Mouse (Mus musculus): Measurements from ENCODE around the gene Gss. TPM values are rescaled to one million over a fixed set of nuclear protein-coding genes. Genes with fewer than 3 reads are reported as not detected.
A peak's percentile ranks its signal among the peaks of the same experiment; 100 is the strongest.

The Gss gene
- polyA plus RNA-seq, 1 experiment from 2014 or later: 21.3 TPM

GRCm38 (mm10) chr2:155591676-155592075, 934 bp downstream of the Gss start:
- Histone ChIP-seq H3K36me3 (no peaks in the 10 kb centered on the region), H3K27ac (ENCODE audit: poor library complexity, severe bottlenecking) (peak overlapping the region; percentile 87), H3K9ac (peak overlapping the region; percentile 83), H3K4me2 (peak overlapping the region; percentile 83), H3K4me3 (peak overlapping the region; percentile 67), H3K4me1 (replicated peaks) (peaks cover 14% of the 10 kb centered on the region), H3K27me3 (replicated peaks) (no peaks in the 10 kb centered on the region), H3K9me3 (replicated peaks) (no peaks in the 10 kb centered on the region)
- no peak for ATAC-seq (ENCODE audit: insufficient number of reproducible peaks, low FRiP score)
- 7% methylated on average over 6 of the region's 6 CpGs for WGBS

GRCm38 (mm10) chr2:155590876-155591275, 1.7 kb downstream of the Gss start:
- no peak overlapping the region for H3K27ac ChIP-seq (ENCODE audit: poor library complexity, severe bottlenecking)
- no peak overlapping the region for H3K4me2 ChIP-seq
- H3K36me3 ChIP-seq: no peaks in the 10 kb centered on the region
- no peak for ATAC-seq (ENCODE audit: insufficient number of reproducible peaks, low FRiP score)
- H3K9me3 ChIP-seq (replicated peaks): no peaks in the 10 kb centered on the region
- 0 out of 2 replicates have a peak overlapping the region, but pooled peaks have one; percentile 83 for H3K9ac ChIP-seq
- WGBS: 91% methylated on average over 2 of the region's 2 CpGs
- no peak overlapping the region for H3K4me3 ChIP-seq
- H3K27me3 ChIP-seq (replicated peaks): no peaks in the 10 kb centered on the region
- peaks cover 14% of the 10 kb centered on the region for H3K4me1 ChIP-seq (replicated peaks)

- Histone ChIP-seq H3K36me3 (no peaks in the 10 kb centered on the region), H3K4me3 (no peak overlapping the region), H3K27ac (ENCODE audit: poor library complexity, severe bottlenecking) (no peak overlapping the region), H3K27me3 (replicated peaks) (no peaks in the 10 kb centered on the region), H3K4me1 (replicated peaks) (peaks cover 14% of the 10 kb centered on the region), H3K9me3 (replicated peaks) (no peaks in the 10 kb centered on the region), H3K4me2 (no peak overlapping the region), H3K9ac (no peak overlapping the region)
- 74% methylated on average over 6 of the region's 6 CpGs for WGBS
- ATAC-seq (ENCODE audit: insufficient number of reproducible peaks, low FRiP score): no peak
These were observed 3.1 kb downstream of the Gss start for GRCm38 (mm10) chr2:155589521-155589920.

GRCm38 (mm10) chr2:155588136-155588535, 4.5 kb downstream of the Gss start:
- ATAC-seq (ENCODE audit: insufficient number of reproducible peaks, low FRiP score): no peak
- Histone ChIP-seq H3K4me2 (no peak overlapping the region), H3K27ac (ENCODE audit: poor library complexity, severe bottlenecking) (no peak overlapping the region), H3K4me1 (replicated peaks) (peaks cover 13% of the 10 kb centered on the region), H3K9ac (no peak overlapping the region), H3K27me3 (replicated peaks) (no peaks in the 10 kb centered on the region), H3K4me3 (no peak overlapping the region), H3K9me3 (replicated peaks) (no peaks in the 10 kb centered on the region), H3K36me3 (no peaks in the 10 kb centered on the region)
- WGBS: 77% methylated on average over 3 of the region's 3 CpGs

- Histone ChIP-seq H3K9me3 (replicated peaks) (no peaks in the 10 kb centered on the region), H3K4me2 (no peak overlapping the region), H3K36me3 (no peaks in the 10 kb centered on the region), H3K27ac (ENCODE audit: poor library complexity, severe bottlenecking) (no peak overlapping the region), H3K9ac (no peak overlapping the region), H3K27me3 (replicated peaks) (no peaks in the 10 kb centered on the region), H3K4me1 (replicated peaks) (0 out of 2 replicates have a peak, but pooled peaks cover 3% of the 10 kb centered on the region), H3K4me3 (no peak overlapping the region)
- ATAC-seq (ENCODE audit: insufficient number of reproducible peaks, low FRiP score): no peak
- WGBS: 70% methylated on average over 10 of the region's 10 CpGs
These were observed 7.1 kb downstream of the Gss start for GRCm38 (mm10) chr2:155585486-155585885.

GRCm38 (mm10) chr2:155585082-155585481, 7.5 kb downstream of the Gss start:
- H3K9me3 ChIP-seq (replicated peaks): no peaks in the 10 kb centered on the region

GRCm38 (mm10) chr2:155583927-155584530, 8.6 kb downstream of the Gss start:
- WGBS: 47% methylated on average over 5 of the region's 5 CpGs

More at GRCm38 (mm10) chr2:155585082-155585481, 7.5 kb downstream of the Gss start:
- 88% methylated on average over 9 of the region's 9 CpGs for WGBS
- Histone ChIP-seq H3K4me1 (replicated peaks) (0 out of 2 replicates have a peak, but pooled peaks cover 3% of the 10 kb centered on the region), H3K4me2 (no peak overlapping the region), H3K27ac (ENCODE audit: poor library complexity, severe bottlenecking) (no peak overlapping the region), H3K36me3 (no peaks in the 10 kb centered on the region), H3K4me3 (no peak overlapping the region), H3K27me3 (replicated peaks) (no peaks in the 10 kb centered on the region), H3K9ac (no peak overlapping the region)
- ATAC-seq (ENCODE audit: insufficient number of reproducible peaks, low FRiP score): no peak

GRCm38 (mm10) chr2:155582996-155583395, 9.6 kb downstream of the Gss start:
- H3K9me3 ChIP-seq (replicated peaks): no peaks in the 10 kb centered on the region
- no peaks in the 10 kb centered on the region for H3K4me1 ChIP-seq (replicated peaks)
- no peak overlapping the region for H3K4me2 ChIP-seq
- H3K9ac ChIP-seq: no peak overlapping the region
- ATAC-seq (ENCODE audit: insufficient number of reproducible peaks, low FRiP score): no peak
- no peak overlapping the region for H3K27ac ChIP-seq (ENCODE audit: poor library complexity, severe bottlenecking)
- H3K36me3 ChIP-seq: peaks cover 4% of the 10 kb centered on the region; the same call in 1 of the 2 replicates
- WGBS: 72% methylated on average over 5 of the region's 5 CpGs
- H3K4me3 ChIP-seq: no peak overlapping the region
- H3K27me3 ChIP-seq (replicated peaks): no peaks in the 10 kb centered on the region

More at GRCm38 (mm10) chr2:155583927-155584530, 8.6 kb downstream of the Gss start:
- ATAC-seq (ENCODE audit: insufficient number of reproducible peaks, low FRiP score): peak; percentile 16; the same call in 1 of the 2 replicates
- Histone ChIP-seq H3K9ac (no peak overlapping the region), H3K4me3 (no peak overlapping the region), H3K27ac (ENCODE audit: poor library complexity, severe bottlenecking) (no peak overlapping the region), H3K9me3 (replicated peaks) (no peaks in the 10 kb centered on the region), H3K4me2 (no peak overlapping the region), H3K4me1 (replicated peaks) (no peaks in the 10 kb centered on the region), H3K27me3 (replicated peaks) (no peaks in the 10 kb centered on the region), H3K36me3 (peaks cover 4% of the 10 kb centered on the region; the same call in 1 of the 2 replicates)

- H3K36me3 ChIP-seq: peaks cover 5% of the 10 kb centered on the region; the same call in 1 of the 2 replicates
- WGBS: 66% methylated on average over 4 of the region's 4 CpGs
- no peak overlapping the region for H3K9ac ChIP-seq
- no peak overlapping the region for H3K4me2 ChIP-seq
- no peaks in the 10 kb centered on the region for H3K27me3 ChIP-seq (replicated peaks)
- no peaks in the 10 kb centered on the region for H3K4me1 ChIP-seq (replicated peaks)
- no peak overlapping the region for H3K27ac ChIP-seq (ENCODE audit: poor library complexity, severe bottlenecking)
- ATAC-seq (ENCODE audit: insufficient number of reproducible peaks, low FRiP score): no peak
- no peaks in the 10 kb centered on the region for H3K9me3 ChIP-seq (replicated peaks)
- H3K4me3 ChIP-seq: no peak overlapping the region
These were observed 10.1 kb downstream of the Gss start for GRCm38 (mm10) chr2:155582384-155582995.

GRCm38 (mm10) chr2:155580331-155580730, 12.3 kb downstream of the Gss start:
- no peak overlapping the region for H3K9ac ChIP-seq
- no peak overlapping the region for H3K4me2 ChIP-seq
- no peaks in the 10 kb centered on the region for H3K9me3 ChIP-seq (replicated peaks)
- no peak for ATAC-seq (ENCODE audit: insufficient number of reproducible peaks, low FRiP score)
- peaks cover 17% of the 10 kb centered on the region for H3K36me3 ChIP-seq
- 89% methylated on average over 3 of the region's 3 CpGs for WGBS
- H3K4me1 ChIP-seq (replicated peaks): no peaks in the 10 kb centered on the region
- no peak overlapping the region for H3K4me3 ChIP-seq
- H3K27me3 ChIP-seq (replicated peaks): no peaks in the 10 kb centered on the region
- no peak overlapping the region for H3K27ac ChIP-seq (ENCODE audit: poor library complexity, severe bottlenecking)

- H3K36me3 ChIP-seq: peaks cover 25% of the 10 kb centered on the region
- 83% methylated on average over 9 of the region's 9 CpGs for WGBS
These were observed 16.0 kb downstream of the Gss start for GRCm38 (mm10) chr2:155576656-155577055.

More at GRCm38 (mm10) chr2:155576656-155577055, 16.0 kb downstream of the Gss start:
- Histone ChIP-seq H3K27ac (ENCODE audit: poor library complexity, severe bottlenecking) (no peak overlapping the region), H3K27me3 (replicated peaks) (no peaks in the 10 kb centered on the region), H3K9me3 (replicated peaks) (no peaks in the 10 kb centered on the region), H3K9ac (no peak overlapping the region), H3K4me1 (replicated peaks) (no peaks in the 10 kb centered on the region), H3K4me2 (no peak overlapping the region), H3K4me3 (no peak overlapping the region)
- no peak for ATAC-seq (ENCODE audit: insufficient number of reproducible peaks, low FRiP score)
